Mouse (Mus musculus) WW6 (cell line): ENCODE measurements around the gene Numb.

ENCODE experiments used
- DNase-seq: peaks from one replicate; pipeline ENCODE4 v3.0.0-alpha.2; 2013; ENCODE audit warnings: low read depth, low spot score

Numb gene

GRCm38 (mm10) chr12:83782669-83783068, 139.1 kb downstream of the Numb start:
- no peak for DNase-seq

- DNase-seq = no peak
Observed at GRCm38 (mm10) chr12:83781640-83782278, 140.0 kb downstream of the Numb start.

GRCm38 (mm10) chr12:83781204-83781603, 140.5 kb downstream of the Numb start:
- DNase-seq = no peak

- no peak for DNase-seq
Observed at GRCm38 (mm10) chr12:83780181-83780580, 141.6 kb downstream of the Numb start.

- DNase-seq = no peak
Observed at GRCm38 (mm10) chr12:83776766-83777165, 145.0 kb downstream of the Numb start.

GRCm38 (mm10) chr12:83775621-83776020, 146.1 kb downstream of the Numb start:
- no peak for DNase-seq

- DNase-seq = no peak
Observed at GRCm38 (mm10) chr12:83770418-83771256, 151.1 kb downstream of the Numb start.

- no peak for DNase-seq
Observed at GRCm38 (mm10) chr12:83768235-83768899, 153.4 kb downstream of the Numb start.

- no peak for DNase-seq
Observed at GRCm38 (mm10) chr12:83767833-83768232, 153.9 kb downstream of the Numb start.

- no peak for DNase-seq
Observed at GRCm38 (mm10) chr12:83765965-83766603, 155.7 kb downstream of the Numb start.

- no peak for DNase-seq
Observed at GRCm38 (mm10) chr12:83764519-83764918, 157.2 kb downstream of the Numb start.

GRCm38 (mm10) chr12:83764044-83764365, 157.7 kb downstream of the Numb start:
- DNase-seq = no peak

GRCm38 (mm10) chr12:83763311-83764043, 158.3 kb downstream of the Numb start, which contains the start of gene Papln:
Gene Papln, plus strand, starts transcription at chr12:83763634.
- DNase-seq = no peak

- no peak for DNase-seq
Observed at GRCm38 (mm10) chr12:83762706-83763105, 159.0 kb downstream of the Numb start.

GRCm38 (mm10) chr12:83760201-83760600, 161.5 kb downstream of the Numb start:
- no peak for DNase-seq

- DNase-seq = no peak
Observed at GRCm38 (mm10) chr12:83758735-83759134, 163.0 kb downstream of the Numb start.

- no peak for DNase-seq
Observed at GRCm38 (mm10) chr12:83752495-83752894, 169.2 kb downstream of the Numb start.

- DNase-seq = no peak
Observed at GRCm38 (mm10) chr12:83749186-83749585, 172.5 kb downstream of the Numb start.
